Mouse (Mus musculus) forebrain, postnatal 0 days (tissue): ENCODE data around the gene A630089N07Rik. TPM values are rescaled to one million over a fixed set of nuclear protein-coding genes. Genes with fewer than 3 reads are reported as not detected.

ENCODE experiments used
- ATAC-seq: fragments of 200-750 bp; cut with Nextera tagmentation; 2 replicates; pipeline ENCODE4 v1.8.0; 2017; ENCODE audit warnings: mild to moderate bottlenecking, moderate library complexity
- DNase-seq: peaks from one replicate; pipeline ENCODE4 v3.0.0-alpha.2; 2015
- H3K27ac ChIP-seq: fragments of 300-500 bp; sonication (generic); 2 replicates; pipeline ENCODE4 v1.5.1; 2014; ENCODE audit warnings: low read depth, mild to moderate bottlenecking, antibody characterized with exemption, low read length, moderate library complexity, mixed read lengths
- H3K27me3 ChIP-seq: fragments of 300-500 bp; sonication (generic); 2 replicates; pipeline ENCODE4 v1.6.1; 2014; ENCODE audit warnings: mild to moderate bottlenecking, low read length, mixed read lengths; ENCODE audit not compliant: insufficient read depth
- H3K36me3 ChIP-seq: fragments of 300-500 bp; sonication (generic); 2 replicates; pipeline ENCODE4 v1.6.1; 2014; ENCODE audit warnings: mild to moderate bottlenecking, moderate library complexity; ENCODE audit not compliant: insufficient read depth
- H3K4me1 ChIP-seq: fragments of 300-500 bp; sonication (generic); 2 replicates; pipeline ENCODE4 v1.6.1; 2014; ENCODE audit warnings: antibody characterized with exemption; ENCODE audit not compliant: insufficient read depth
- H3K4me2 ChIP-seq: fragments of 300-500 bp; sonication (generic); 2 replicates; pipeline ENCODE4 v1.6.1; 2014; ENCODE audit warnings: low read depth, mild to moderate bottlenecking, moderate library complexity
- H3K4me3 ChIP-seq: fragments of 300-500 bp; sonication (generic); 2 replicates; pipeline ENCODE4 v1.5.1; 2014; ENCODE audit warnings: low read depth, low read length, mixed read lengths
- H3K9ac ChIP-seq: fragments of 300-500 bp; sonication (generic); 2 replicates; pipeline ENCODE4 v1.6.1; 2014; ENCODE audit warnings: mild to moderate bottlenecking
- H3K9me3 ChIP-seq: fragments of 300-500 bp; sonication (generic); 2 replicates; pipeline ENCODE4 v1.6.1; 2016; ENCODE audit warnings: low read length
- CTCF ChIP-seq: sonication (generic); IDR thresholded peaks from 2 replicates; pipeline ENCODE4 v1.5.1; 2016; ENCODE audit warnings: antibody characterized with exemption, control low read depth, low read depth
- WGBS: fragments of 180-500 bp; shearing (Covaris S2); extraction: QIAGEN DNeasy Blood & Tissue Kit; methylation state at CpG from one replicate; pipeline ENCODE4 v1.1.7; 2014; 5-methylcytosine and 5-hydroxymethylcytosine counted together
- polyA plus RNA-seq: library from polyadenylated mRNA; unstranded; fragments of >200 nt; fragmentation: Nextera tagmentation; extraction: Ambion mirVana; gene quantifications from 2 replicates; pipeline ENCODE4 v1.2.1, GENCODE M21; 2015
- total RNA-seq: library from RNA; depleted of rRNA; stranded (reverse); fragments of >200 nt; gene quantifications from 2 replicates; pipeline ENCODE4 v1.2.3, GENCODE M21; 2014

Gene A630089N07Rik
- total and polyA plus RNA-seq, 2 experiments from 2014 or later = 8.0 to 10.2 TPM

DNA sequence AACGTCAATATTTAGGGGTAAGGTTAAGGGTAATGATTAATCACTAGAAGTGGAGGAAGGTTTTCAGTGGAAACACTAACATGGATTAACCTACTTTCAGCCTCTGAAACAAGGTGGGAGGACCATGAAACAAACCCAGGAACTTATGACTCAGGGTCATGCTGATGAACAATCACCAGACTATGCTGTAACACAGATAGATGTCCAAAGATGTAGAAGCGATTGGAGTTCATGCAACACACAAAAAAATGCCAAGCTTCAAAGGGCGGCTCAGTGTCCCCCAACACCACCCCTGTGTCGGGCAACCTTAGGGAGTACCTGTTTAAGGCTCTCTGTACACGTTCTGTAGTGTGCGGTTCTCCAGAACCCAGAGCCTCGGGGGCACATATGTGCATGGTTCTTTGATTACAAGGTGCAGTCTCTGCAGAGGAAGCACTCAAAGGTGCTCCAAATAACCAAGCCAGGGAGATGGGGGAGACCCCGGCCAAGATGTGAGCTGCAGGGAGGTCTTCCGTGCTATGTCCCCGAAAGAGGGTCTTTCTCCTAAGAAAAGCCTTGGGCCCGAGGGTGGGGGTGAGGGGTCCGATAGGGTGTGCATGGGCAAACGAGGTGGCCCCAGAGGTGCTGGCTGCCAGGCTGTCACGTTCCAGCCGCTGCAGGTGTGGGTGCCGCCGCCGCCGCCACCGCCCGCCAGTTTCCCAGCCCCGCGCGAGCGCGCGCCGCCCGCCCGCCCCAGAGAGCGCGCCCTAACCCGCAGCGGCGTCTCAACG, 120.7 kb downstream of the A630089N07Rik start:
- Histone ChIP-seq H3K4me3 (peak overlapping the region; percentile 84), H3K36me3 (peaks cover 6% of the 10 kb centered on the region), H3K27ac (peak overlapping the region; percentile 88), H3K4me1 (peaks cover 4% of the 10 kb centered on the region; the same call in 1 of the 2 replicates), H3K4me2 (peak overlapping the region; percentile 90), H3K9me3 (no peaks in the 10 kb centered on the region), H3K9ac (peak overlapping the region; percentile 92), H3K27me3 (no peaks in the 10 kb centered on the region)
- peak; percentile 60 for DNase-seq
- WGBS = 7% methylated on average over 36 of the region's 36 CpGs
- no peak for TF ChIP-seq CTCF
- no peak; the same call in 1 of the 2 replicates for ATAC-seq

DNA sequence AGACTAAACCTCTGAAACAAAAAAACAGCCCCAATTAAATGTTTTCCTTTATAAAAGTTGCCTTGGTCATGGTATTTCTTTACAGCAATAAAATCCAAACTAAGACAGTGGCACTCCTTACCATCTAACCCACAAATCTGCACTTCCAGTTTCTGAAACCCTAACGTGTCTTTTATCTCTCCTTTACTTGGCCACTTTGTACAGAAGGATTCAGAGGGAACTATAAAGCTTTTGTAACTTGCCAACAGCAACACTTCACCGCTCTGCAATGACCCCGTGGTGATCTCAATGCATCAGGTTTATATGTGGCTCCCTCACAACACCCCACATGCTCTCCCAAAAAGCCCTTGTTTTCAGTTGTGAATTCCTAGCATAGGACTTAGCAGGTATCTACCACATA, 121.9 kb downstream of the A630089N07Rik start:
- 90% methylated on average over 3 of the region's 3 CpGs for WGBS

GRCm38 (mm10) chr16:97958401-97958973, 123.8 kb downstream of the A630089N07Rik start:
- Histone ChIP-seq H3K9ac (no peak overlapping the region), H3K27me3 (no peaks in the 10 kb centered on the region), H3K27ac (no peak overlapping the region), H3K9me3 (no peaks in the 10 kb centered on the region), H3K4me1 (peaks cover 4% of the 10 kb centered on the region; the same call in 1 of the 2 replicates), H3K4me3 (no peak overlapping the region), H3K36me3 (peaks cover 25% of the 10 kb centered on the region), H3K4me2 (no peak overlapping the region)
- ATAC-seq (no peak), DNase-seq (no peak)
- TF ChIP-seq CTCF = no peak

More for the DNA sequence above, 121.9 kb downstream of the A630089N07Rik start:
- Histone ChIP-seq H3K9ac (no peak overlapping the region), H3K4me3 (no peak overlapping the region), H3K9me3 (no peaks in the 10 kb centered on the region), H3K4me2 (no peak overlapping the region), H3K27ac (no peak overlapping the region), H3K27me3 (no peaks in the 10 kb centered on the region), H3K4me1 (peaks cover 4% of the 10 kb centered on the region; the same call in 1 of the 2 replicates), H3K36me3 (peaks cover 17% of the 10 kb centered on the region)
- DNase-seq (no peak), ATAC-seq (no peak)
- no peak for TF ChIP-seq CTCF

- no peak overlapping the region for H3K4me2 ChIP-seq
- H3K27ac ChIP-seq = no peak overlapping the region
- no peak overlapping the region for H3K9ac ChIP-seq
- H3K9me3 ChIP-seq = no peaks in the 10 kb centered on the region
- H3K4me3 ChIP-seq = no peak overlapping the region
- ATAC-seq = no peak
- peaks cover 4% of the 10 kb centered on the region; the same call in 1 of the 2 replicates for H3K4me1 ChIP-seq
- TF ChIP-seq CTCF = no peak
- H3K27me3 ChIP-seq = no peaks in the 10 kb centered on the region
- H3K36me3 ChIP-seq = peaks cover 31% of the 10 kb centered on the region
- no peak for DNase-seq
These were observed 124.6 kb downstream of the A630089N07Rik start for GRCm38 (mm10) chr16:97957626-97958025.

GRCm38 (mm10) chr16:97956011-97956410, 126.2 kb downstream of the A630089N07Rik start:
- H3K27ac ChIP-seq = no peak overlapping the region
- TF ChIP-seq CTCF = no peak
- WGBS = 93% methylated on average over 2 of the region's 2 CpGs
- H3K4me3 ChIP-seq = no peak overlapping the region
- H3K4me2 ChIP-seq = no peak overlapping the region
- no peak for DNase-seq
- no peaks in the 10 kb centered on the region for H3K9me3 ChIP-seq
- no peaks in the 10 kb centered on the region for H3K27me3 ChIP-seq
- no peak overlapping the region for H3K9ac ChIP-seq
- no peaks in the 10 kb centered on the region for H3K4me1 ChIP-seq
- H3K36me3 ChIP-seq = peaks cover 47% of the 10 kb centered on the region
- ATAC-seq = no peak

DNA sequence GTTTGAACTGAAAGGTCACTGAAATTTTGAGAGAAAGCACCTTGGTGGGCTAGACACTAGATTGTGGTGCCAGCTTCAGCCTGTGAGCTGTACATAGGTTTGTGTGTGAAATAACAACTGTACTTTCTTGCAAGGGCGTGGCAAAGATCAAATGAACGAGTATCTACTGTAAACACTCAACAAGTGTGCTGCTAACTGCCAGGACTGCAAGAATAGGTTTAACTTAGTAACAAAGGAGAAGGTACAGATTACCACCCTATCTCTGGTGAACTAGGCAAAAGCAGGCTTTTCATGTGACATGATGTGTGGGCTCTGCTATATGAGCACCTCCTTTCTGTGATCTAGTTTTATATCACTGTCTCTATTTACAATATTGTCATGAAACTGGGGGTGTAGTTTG, 128.9 kb downstream of the A630089N07Rik start:
- DNase-seq (no peak), ATAC-seq (no peak)
- Histone ChIP-seq H3K9me3 (no peaks in the 10 kb centered on the region), H3K9ac (no peak overlapping the region), H3K4me3 (no peak overlapping the region), H3K4me2 (no peak overlapping the region), H3K27ac (no peak overlapping the region), H3K36me3 (peaks cover 60% of the 10 kb centered on the region), H3K27me3 (no peaks in the 10 kb centered on the region), H3K4me1 (no peaks in the 10 kb centered on the region)
- TF ChIP-seq CTCF = no peak
- WGBS = 91% methylated on average over 2 of the region's 2 CpGs

GRCm38 (mm10) chr16:97952801-97953200, 129.4 kb downstream of the A630089N07Rik start:
- no peak for ATAC-seq
- no peak for DNase-seq
- H3K4me3 ChIP-seq = no peak overlapping the region
- no peak for TF ChIP-seq CTCF
- H3K4me2 ChIP-seq = no peak overlapping the region
- H3K9ac ChIP-seq = no peak overlapping the region
- H3K9me3 ChIP-seq = no peaks in the 10 kb centered on the region
- H3K27ac ChIP-seq = no peak overlapping the region
- H3K36me3 ChIP-seq = peaks cover 60% of the 10 kb centered on the region
- H3K4me1 ChIP-seq = no peaks in the 10 kb centered on the region
- 88% methylated on average over 9 of the region's 9 CpGs for WGBS
- no peaks in the 10 kb centered on the region for H3K27me3 ChIP-seq
